Mouse (Mus musculus) midbrain, embryonic 11.5 days (tissue): ENCODE measurements around the gene Gm10945. TPM values are rescaled to one million over a fixed set of nuclear protein-coding genes. Genes with fewer than 3 reads are reported as not detected.

ENCODE experiments used
- ATAC-seq: fragments of 200-750 bp; cut with Nextera tagmentation; 2 replicates; pipeline ENCODE4 v1.8.0; 2017; ENCODE audit warnings: moderate TSS enrichment, moderate library complexity; ENCODE audit not compliant: low FRiP score
- DNase-seq: peaks from one replicate; pipeline ENCODE4 v3.0.0; 2015; ENCODE audit warnings: low spot score; ENCODE audit errors: missing footprints
- H3K27ac ChIP-seq: fragments of 300-500 bp; sonication (generic); 2 replicates; pipeline ENCODE4 v1.5.1; 2014; ENCODE audit warnings: low read depth, low read length
- H3K27me3 ChIP-seq: fragments of 300-500 bp; sonication (generic); 2 replicates; pipeline ENCODE4 v1.6.1; 2014; ENCODE audit warnings: mild to moderate bottlenecking, low read length, moderate library complexity, mixed read lengths; ENCODE audit not compliant: control insufficient read depth, insufficient read depth
- H3K36me3 ChIP-seq: fragments of 300-500 bp; sonication (generic); 2 replicates; pipeline ENCODE4 v1.6.1; 2014; ENCODE audit warnings: mild to moderate bottlenecking, low read length, moderate library complexity, mixed read lengths; ENCODE audit not compliant: control insufficient read depth, insufficient read depth
- H3K4me1 ChIP-seq: fragments of 300-500 bp; sonication (generic); 2 replicates; pipeline ENCODE4 v1.6.1; 2014; ENCODE audit warnings: low read length; ENCODE audit not compliant: control insufficient read depth, insufficient read depth
- H3K4me2 ChIP-seq: fragments of 300-500 bp; sonication (generic); 2 replicates; pipeline ENCODE4 v1.6.1; 2014; ENCODE audit warnings: mild to moderate bottlenecking, moderate library complexity
- H3K4me3 ChIP-seq: fragments of 300-500 bp; sonication (generic); 2 replicates; pipeline ENCODE4 v1.5.1; 2014; ENCODE audit warnings: low read depth, low read length
- H3K9ac ChIP-seq: fragments of 300-500 bp; sonication (generic); 2 replicates; pipeline ENCODE4 v1.6.1; 2014; ENCODE audit warnings: low read length
- H3K9me3 ChIP-seq: fragments of 300-500 bp; sonication (generic); 2 replicates; pipeline ENCODE4 v1.6.1; 2016; ENCODE audit warnings: low read length; ENCODE audit not compliant: control insufficient read depth
- WGBS: fragments of 180-500 bp; shearing (Covaris S2); extraction: QIAGEN DNeasy Blood & Tissue Kit; methylation state at CpG from one replicate; pipeline ENCODE4 v1.1.7; 2014; 5-methylcytosine and 5-hydroxymethylcytosine counted together
- polyA plus RNA-seq: library from polyadenylated mRNA; unstranded; fragments of >200 nt; fragmentation: Nextera tagmentation; extraction: Ambion mirVana; gene quantifications from 2 replicates; pipeline ENCODE4 v1.2.1, GENCODE M21; 2014

Gm10945 gene
- not detected in 2 replicates for polyA plus RNA-seq

GRCm38 (mm10) chr10:6761287-6761811, at the start of gene Gm10945:
Gene Gm10945 (minus strand): TSS chr10:6761761.
- H3K27ac ChIP-seq = no peak within 1 kb of the TSS
- H3K36me3 ChIP-seq = no peaks in the 10 kb centered on the region
- DNase-seq (no peak), ATAC-seq (no peak)
- no peak within 1 kb of the TSS for H3K4me2 ChIP-seq
- H3K9me3 ChIP-seq = no peaks in the 10 kb centered on the region
- H3K4me3 ChIP-seq = no peak within 1 kb of the TSS
- 89% methylated on average over 2 of the region's 2 CpGs for WGBS
- H3K9ac ChIP-seq = no peak within 1 kb of the TSS
- no peaks in the 10 kb centered on the region for H3K4me1 ChIP-seq
- H3K27me3 ChIP-seq = no peaks in the 10 kb centered on the region

DNA sequence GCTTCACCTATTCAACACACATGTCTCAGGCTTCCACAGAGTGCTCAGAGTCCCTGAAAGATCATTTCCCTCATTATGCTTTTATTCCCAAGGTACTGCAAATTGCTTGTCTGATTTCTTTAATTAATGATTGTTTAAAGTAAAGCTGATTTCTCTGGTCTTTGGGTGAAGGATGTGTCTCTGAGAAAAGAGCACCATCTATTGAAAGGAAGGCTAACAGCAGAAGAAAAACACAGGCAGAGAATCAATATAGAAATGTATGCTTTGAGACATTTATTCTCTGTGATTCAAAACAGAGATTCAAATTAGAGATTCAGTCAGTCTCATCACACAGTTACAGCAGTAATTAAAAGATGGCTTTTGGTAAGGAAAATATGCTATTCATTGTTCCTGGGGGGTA, 28.7 kb upstream of the Gm10945 start:
- no peaks in the 10 kb centered on the region for H3K4me1 ChIP-seq
- H3K27me3 ChIP-seq = no peaks in the 10 kb centered on the region
- no peaks in the 10 kb centered on the region for H3K9me3 ChIP-seq
- H3K27ac ChIP-seq = no peak overlapping the region
- H3K36me3 ChIP-seq = no peaks in the 10 kb centered on the region
- no peak overlapping the region for H3K4me2 ChIP-seq
- no peak overlapping the region for H3K9ac ChIP-seq
- DNase-seq = no peak
- ATAC-seq = no peak
- no peak overlapping the region for H3K4me3 ChIP-seq

- no peak overlapping the region for H3K27ac ChIP-seq
- peak overlapping the region; percentile 42 for H3K4me2 ChIP-seq
- no peaks in the 10 kb centered on the region for H3K36me3 ChIP-seq
- H3K27me3 ChIP-seq = no peaks in the 10 kb centered on the region
- H3K4me3 ChIP-seq = peak overlapping the region; percentile 15; the same call in 1 of the 2 replicates
- WGBS = 5% methylated on average over 25 of the region's 25 CpGs
- H3K9ac ChIP-seq = no peak overlapping the region
- peak; percentile 94 for DNase-seq
- H3K9me3 ChIP-seq = no peaks in the 10 kb centered on the region
- H3K4me1 ChIP-seq = no peaks in the 10 kb centered on the region
- peak; percentile 90 for ATAC-seq
These were observed 27.1 kb upstream of the Gm10945 start for GRCm38 (mm10) chr10:6788517-6789237.

DNA sequence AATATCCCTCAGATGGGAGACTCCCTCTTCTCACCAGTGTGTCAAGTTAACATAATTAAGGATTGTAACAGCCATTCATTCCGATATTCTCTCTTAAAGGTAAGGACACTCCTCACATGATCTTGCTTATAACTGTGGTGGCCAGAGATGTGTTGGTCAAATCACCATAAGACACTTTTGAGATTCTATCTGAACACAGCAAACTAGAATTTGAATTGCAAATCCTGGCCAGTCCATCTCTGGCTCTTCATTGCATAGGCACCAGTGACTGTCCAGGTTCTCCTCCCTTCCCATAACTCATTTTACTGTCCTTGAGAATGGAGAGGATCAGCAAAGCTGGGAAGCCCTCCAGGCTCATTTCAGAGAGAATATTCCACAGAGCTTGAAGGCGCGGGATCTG, 3.4 kb downstream of the Gm10945 start, which contains the start of gene Oprm1:
Oprm1 (plus strand) TSS at position 301 of the 400 bp plus-strand sequence.
- H3K27me3 ChIP-seq = no peaks in the 10 kb centered on the region
- H3K27ac ChIP-seq = no peak within 1 kb of the TSS
- H3K36me3 ChIP-seq = no peaks in the 10 kb centered on the region
- no peak within 1 kb of the TSS for H3K4me2 ChIP-seq
- DNase-seq (no peak), ATAC-seq (no peak)
- WGBS = 94% methylated on average over 3 of the region's 3 CpGs
- H3K4me1 ChIP-seq = no peaks in the 10 kb centered on the region
- H3K4me3 ChIP-seq = no peak within 1 kb of the TSS
- H3K9ac ChIP-seq = no peak within 1 kb of the TSS
- H3K9me3 ChIP-seq = no peaks in the 10 kb centered on the region

DNA sequence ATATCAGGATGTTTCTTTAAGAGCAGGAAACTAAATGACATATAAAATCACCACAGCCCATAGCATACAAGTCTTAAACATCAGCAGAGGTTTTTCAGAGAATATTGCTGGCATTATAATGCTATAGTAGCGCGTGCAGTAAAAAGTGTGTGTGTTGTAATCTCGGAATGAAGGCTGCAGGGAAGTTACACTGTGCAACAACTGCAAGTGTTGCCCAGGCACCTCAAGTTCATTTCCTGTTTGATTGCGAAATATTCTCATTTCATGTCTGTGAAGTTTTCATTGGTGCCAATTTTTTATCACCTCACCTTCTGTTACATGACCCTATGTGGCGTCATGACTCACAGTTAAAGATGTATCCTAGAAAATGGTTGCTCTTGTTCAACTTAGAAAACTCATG, 8.2 kb downstream of the Gm10945 start:
- Histone ChIP-seq H3K4me1 (no peaks in the 10 kb centered on the region), H3K4me2 (no peak overlapping the region), H3K27ac (no peak overlapping the region), H3K27me3 (no peaks in the 10 kb centered on the region), H3K9ac (no peak overlapping the region), H3K36me3 (no peaks in the 10 kb centered on the region), H3K4me3 (no peak overlapping the region), H3K9me3 (no peaks in the 10 kb centered on the region)
- 87% methylated on average over 5 of the region's 5 CpGs for WGBS
- DNase-seq (no peak), ATAC-seq (no peak)

DNA sequence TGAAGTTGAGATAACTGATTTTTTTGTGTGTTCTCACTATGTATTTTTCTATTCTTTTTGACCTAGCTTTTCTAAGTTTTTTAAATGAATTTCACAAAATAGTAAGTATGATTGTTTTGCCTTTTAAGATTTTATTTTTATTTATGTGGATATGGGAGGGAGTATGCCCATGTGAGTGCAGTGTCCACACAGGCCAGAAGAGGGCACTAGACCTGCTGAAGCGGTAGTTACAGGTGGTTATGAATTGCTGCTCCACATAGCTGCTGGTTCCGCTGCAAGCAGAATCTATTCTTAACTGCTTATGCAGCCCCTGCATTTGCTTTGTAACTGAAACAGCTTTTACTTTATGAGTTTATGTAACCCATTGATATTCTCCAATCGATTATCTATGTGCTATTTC, 33.1 kb downstream of the Gm10945 start:
- Histone ChIP-seq H3K27me3 (no peaks in the 10 kb centered on the region), H3K9me3 (no peaks in the 10 kb centered on the region; the same call in 1 of the 2 replicates), H3K4me1 (no peaks in the 10 kb centered on the region), H3K27ac (no peak overlapping the region), H3K4me2 (no peak overlapping the region), H3K36me3 (no peaks in the 10 kb centered on the region), H3K4me3 (no peak overlapping the region), H3K9ac (no peak overlapping the region)
- DNase-seq = no peak
- 90% methylated on average over 3 of the region's 3 CpGs for WGBS
- ATAC-seq = no peak

- 76% methylated on average over 1 of the region's 1 CpGs for WGBS
- Histone ChIP-seq H3K4me1 (no peaks in the 10 kb centered on the region), H3K36me3 (no peaks in the 10 kb centered on the region), H3K9me3 (no peaks in the 10 kb centered on the region; the same call in 1 of the 2 replicates), H3K27me3 (no peaks in the 10 kb centered on the region), H3K4me3 (no peak overlapping the region), H3K4me2 (no peak overlapping the region), H3K27ac (no peak overlapping the region), H3K9ac (no peak overlapping the region)
- ATAC-seq (no peak), DNase-seq (no peak)
These were observed 37.8 kb downstream of the Gm10945 start for GRCm38 (mm10) chr10:6723765-6724164.

DNA sequence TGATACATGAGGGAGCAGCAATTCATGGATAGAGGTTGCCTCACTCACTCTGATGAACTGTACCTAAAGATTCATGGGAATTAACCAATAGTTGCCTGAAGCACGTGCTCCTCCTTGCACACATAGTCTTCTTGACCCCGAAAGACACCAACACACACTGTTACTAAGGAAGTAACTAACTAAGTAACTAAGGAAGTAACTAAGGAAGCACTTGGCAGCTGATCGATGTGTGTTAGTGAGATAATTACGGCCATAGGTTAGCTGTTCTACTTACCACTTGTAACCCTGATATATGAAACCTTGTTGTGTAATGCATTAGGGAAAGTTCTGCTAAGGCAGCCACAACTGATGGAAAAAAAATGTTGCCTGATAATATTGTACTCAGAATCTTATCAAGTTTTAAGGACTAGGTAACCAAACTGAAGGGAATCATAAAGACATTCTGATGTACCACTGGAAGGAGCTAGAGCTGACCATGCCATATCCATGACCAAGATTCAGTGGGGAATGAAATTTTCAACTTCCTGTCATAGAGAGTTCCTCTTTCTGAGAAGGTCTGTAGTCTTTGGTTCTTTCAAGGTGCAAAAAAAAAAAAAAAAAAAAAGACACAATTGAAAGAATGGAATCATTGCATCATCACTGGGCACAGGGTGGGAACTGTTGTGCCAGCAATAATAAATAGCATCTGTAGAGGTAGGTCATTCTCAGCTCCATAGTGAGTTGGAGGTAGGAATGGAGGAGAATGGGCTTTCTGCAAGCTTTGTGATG, 44.2 kb downstream of the Gm10945 start:
- ATAC-seq = no peak
- 88% methylated on average over 4 of the region's 4 CpGs for WGBS
- H3K4me1 ChIP-seq = no peaks in the 10 kb centered on the region

More for the DNA sequence above, 44.2 kb downstream of the Gm10945 start:
- H3K27me3 ChIP-seq = no peaks in the 10 kb centered on the region
- H3K4me3 ChIP-seq = no peak overlapping the region
- no peak for DNase-seq
- H3K27ac ChIP-seq = no peak overlapping the region
- no peak overlapping the region for H3K9ac ChIP-seq
- no peak overlapping the region for H3K4me2 ChIP-seq
- no peaks in the 10 kb centered on the region for H3K36me3 ChIP-seq
- no peaks in the 10 kb centered on the region for H3K9me3 ChIP-seq
